Mouse (Mus musculus) CH12.LX (cell line): ENCODE data around the gene Chst5. TPM values are rescaled to one million over a fixed set of nuclear protein-coding genes. Genes with fewer than 3 reads are reported as not detected.
A peak's percentile ranks its signal among the peaks of the same experiment; 100 is the strongest.

Source experiments
- DNase-seq: peaks from one replicate; pipeline ENCODE4 v3.0.0-alpha.2; 2013; ENCODE audit errors: extremely low read depth
- H3K27ac ChIP-seq: 2 replicates; pipeline ENCODE4 v1.5.1; 2012; ENCODE audit warnings: low read depth, mild to moderate bottlenecking, control low read depth, moderate library complexity; ENCODE audit not compliant: insufficient read depth
- H3K27me3 ChIP-seq: replicated peaks from 2 replicates; pipeline ENCODE3; 2012; ENCODE audit warnings: inconsistent platforms
- H3K36me3 ChIP-seq, 2 experiments: replicated peaks in 1 of 2; 2 replicates each; pipeline versions ENCODE3 to v1.6.1; 2012; ENCODE audit warnings: inconsistent platforms in 1 of 2, low read length in 1 of 2, mild to moderate bottlenecking in 1 of 2, mixed read lengths in 1 of 2, moderate library complexity in 1 of 2; ENCODE audit not compliant: control insufficient read depth in 1 of 2, insufficient read depth in 1 of 2
- H3K4me1 ChIP-seq, 2 experiments: 2 replicates each; pipeline ENCODE4 v1.6.1; 2012; ENCODE audit warnings: inconsistent platforms in 1 of 2, moderate library complexity in 1 of 2; ENCODE audit not compliant: insufficient read depth in 2 of 2, control insufficient read depth in 1 of 2
- H3K4me2 ChIP-seq: 2 replicates; pipeline ENCODE4 v1.6.1; 2012; ENCODE audit warnings: low read depth, mild to moderate bottlenecking, control low read depth; ENCODE audit not compliant: poor library complexity, insufficient read depth, severe bottlenecking
- H3K4me3 ChIP-seq, 3 experiments: fragments of 150-350 bp in 1 of 3; sonication (generic) in 1 of 3; replicated peaks in 1 of 3; 2 replicates each; pipeline versions ENCODE3 to v1.5.1; 2011 to 2012; ENCODE audit warnings: low read depth in 2 of 3, low read length in 2 of 3, mild to moderate bottlenecking in 2 of 3, moderate library complexity in 2 of 3, control low read depth in 1 of 3, improper control_type of control experiment in 1 of 3, inconsistent platforms in 1 of 3, mixed read lengths in 1 of 3; ENCODE audit not compliant: poor library complexity in 1 of 3
- H3K79me2 ChIP-seq: replicated peaks from 2 replicates; pipeline ENCODE4 v1.6.1; 2012; ENCODE audit warnings: mild to moderate bottlenecking, moderate library complexity; ENCODE audit not compliant: control insufficient read depth, poor library complexity, insufficient read depth, severe bottlenecking; ENCODE audit errors: extremely low read depth
- H3K9ac ChIP-seq: 2 replicates; pipeline ENCODE4 v1.6.1; 2012; ENCODE audit warnings: low read depth, mild to moderate bottlenecking, control low read depth, moderate library complexity; ENCODE audit not compliant: insufficient read depth
- H3K9me3 ChIP-seq: replicated peaks from 2 replicates; pipeline ENCODE3; 2012; ENCODE audit warnings: low read length, inconsistent platforms, mixed read lengths
- BHLHE40 ChIP-seq: IDR thresholded peaks from 2 replicates; pipeline ENCODE4 v1.6.1; 2011; ENCODE audit warnings: mild to moderate bottlenecking, low read depth, low read length, improper control_type of control experiment
- CHD1 ChIP-seq: IDR thresholded peaks from 2 replicates; pipeline ENCODE4 v1.6.1; 2012; ENCODE audit warnings: low read depth, low read length, improper control_type of control experiment, inconsistent platforms
- CHD2 ChIP-seq: IDR thresholded peaks from 2 replicates; pipeline ENCODE4 v1.6.1; 2011; ENCODE audit warnings: low read length, improper control_type of control experiment
- CTCF ChIP-seq, 2 experiments: IDR thresholded peaks in 1 of 2; conservative IDR thresholded peaks in 1 of 2; 2 replicates each; pipeline ENCODE4 v1.5.1; 2011 to 2012; ENCODE audit warnings: low read depth in 2 of 2, low read length in 2 of 2, improper control_type of control experiment in 1 of 2, inconsistent platforms in 1 of 2, mild to moderate bottlenecking in 1 of 2, moderate library complexity in 1 of 2
- E2F4 ChIP-seq: IDR thresholded peaks from 2 replicates; pipeline ENCODE4 v1.6.1; 2011; ENCODE audit warnings: low read depth, low read length, improper control_type of control experiment; ENCODE audit not compliant: insufficient replicate concordance
- ELF1 ChIP-seq: IDR thresholded peaks from 2 replicates; pipeline ENCODE4 v1.6.1; 2014; ENCODE audit warnings: low read depth, mild to moderate bottlenecking, inconsistent platforms, low read length, improper control_type of control experiment
- EP300 ChIP-seq: IDR thresholded peaks from 2 replicates; pipeline ENCODE4 v1.6.1; 2011; ENCODE audit warnings: low read length, improper control_type of control experiment
- HCFC1 ChIP-seq: IDR thresholded peaks from 2 replicates; pipeline ENCODE4 v1.6.1; 2012; ENCODE audit warnings: low read depth, mild to moderate bottlenecking, inconsistent platforms, low read length, improper control_type of control experiment
- IRF4 ChIP-seq: IDR thresholded peaks from 2 replicates; pipeline ENCODE4 v1.6.1; 2014; ENCODE audit warnings: low read depth, mild to moderate bottlenecking, inconsistent platforms, low read length, improper control_type of control experiment
- JUN ChIP-seq: IDR thresholded peaks from 2 replicates; pipeline ENCODE4 v1.6.1; 2011; ENCODE audit warnings: low read depth, mild to moderate bottlenecking, low read length, improper control_type of control experiment, moderate library complexity; ENCODE audit not compliant: insufficient read depth
- JUND ChIP-seq: conservative IDR thresholded peaks from 2 replicates; pipeline ENCODE4 v1.6.1; 2011; ENCODE audit warnings: low read depth, low read length, improper control_type of control experiment
- KAT2A ChIP-seq: IDR thresholded peaks from 2 replicates; pipeline ENCODE4 v1.6.1; 2012; ENCODE audit warnings: low read length, improper control_type of control experiment, inconsistent platforms; ENCODE audit not compliant: insufficient replicate concordance
- MAFK ChIP-seq: IDR thresholded peaks from 2 replicates; pipeline ENCODE4 v1.6.1; 2011; ENCODE audit warnings: low read length, improper control_type of control experiment; ENCODE audit not compliant: insufficient replicate concordance
- MAX ChIP-seq: IDR thresholded peaks from 2 replicates; pipeline ENCODE4 v1.6.1; 2011; ENCODE audit warnings: low read length, improper control_type of control experiment
- MAZ ChIP-seq: IDR thresholded peaks from 2 replicates; pipeline ENCODE4 v1.6.1; 2012; ENCODE audit warnings: low read depth, mild to moderate bottlenecking, inconsistent platforms, low read length, improper control_type of control experiment, moderate library complexity
- MEF2A ChIP-seq: IDR thresholded peaks from 2 replicates; pipeline ENCODE4 v1.6.1; 2014; ENCODE audit warnings: low read depth, mild to moderate bottlenecking, inconsistent platforms, low read length, improper control_type of control experiment, borderline replicate concordance
- MXI1 ChIP-seq: IDR thresholded peaks from 2 replicates; pipeline ENCODE4 v1.6.1; 2011; ENCODE audit warnings: mild to moderate bottlenecking, low read depth, low read length, improper control_type of control experiment
- MYC ChIP-seq: IDR thresholded peaks from 2 replicates; pipeline ENCODE4 v1.6.1; 2011; ENCODE audit warnings: low read depth, mild to moderate bottlenecking, improper control_type of control experiment, low read length
- NELFE ChIP-seq: IDR thresholded peaks from 2 replicates; pipeline ENCODE4 v1.6.1; 2011; ENCODE audit warnings: low read depth, low read length, improper control_type of control experiment
- PAX5 ChIP-seq: IDR thresholded peaks from 2 replicates; pipeline ENCODE4 v1.6.1; 2012; ENCODE audit warnings: low read length, inconsistent platforms, mixed read lengths
- POLR2A ChIP-seq: IDR thresholded peaks from 2 replicates; pipeline ENCODE4 v1.6.1; 2011; ENCODE audit warnings: low read depth, mild to moderate bottlenecking, improper control_type of control experiment, low read length
- POLR2AphosphoS2 ChIP-seq: IDR thresholded peaks from 2 replicates; pipeline ENCODE4 v1.6.1; 2011; ENCODE audit warnings: low read depth, low read length, improper control_type of control experiment
- RAD21 ChIP-seq: IDR thresholded peaks from 2 replicates; pipeline ENCODE4 v1.6.1; 2011; ENCODE audit warnings: low read depth, mild to moderate bottlenecking, low read length, improper control_type of control experiment, moderate library complexity
- RCOR1 ChIP-seq: conservative IDR thresholded peaks from 2 replicates; pipeline ENCODE4 v1.6.1; 2012; ENCODE audit warnings: low read depth, mild to moderate bottlenecking, inconsistent platforms, low read length, improper control_type of control experiment
- SMC3 ChIP-seq: IDR thresholded peaks from 2 replicates; pipeline ENCODE4 v1.6.1; 2011; ENCODE audit warnings: low read depth, low read length, improper control_type of control experiment
- TBP ChIP-seq: conservative IDR thresholded peaks from 2 replicates; pipeline ENCODE4 v1.6.1; 2011; ENCODE audit warnings: low read depth, low read length, improper control_type of control experiment
- TCF12 ChIP-seq: IDR thresholded peaks from 2 replicates; pipeline ENCODE4 v1.6.1; 2014; ENCODE audit warnings: low read depth, mild to moderate bottlenecking, inconsistent platforms, low read length, improper control_type of control experiment
- UBTF ChIP-seq: IDR thresholded peaks from 2 replicates; pipeline ENCODE4 v1.6.1; 2012; ENCODE audit warnings: low read depth, mild to moderate bottlenecking, inconsistent platforms, low read length, improper control_type of control experiment, moderate library complexity
- USF1 ChIP-seq: IDR thresholded peaks from 2 replicates; pipeline ENCODE4 v1.6.1; 2014; ENCODE audit warnings: low read depth, mild to moderate bottlenecking, inconsistent platforms, low read length, improper control_type of control experiment
- USF2 ChIP-seq: conservative IDR thresholded peaks from 2 replicates; pipeline ENCODE4 v1.6.1; 2011; ENCODE audit warnings: low read depth, low read length, improper control_type of control experiment
- ZC3H11A ChIP-seq: IDR thresholded peaks from 2 replicates; pipeline ENCODE4 v1.6.1; 2012; ENCODE audit warnings: low read depth, mild to moderate bottlenecking, inconsistent platforms, low read length, improper control_type of control experiment
- ZMIZ1 ChIP-seq: IDR thresholded peaks from 2 replicates; pipeline ENCODE4 v1.6.1; 2012; ENCODE audit warnings: low read depth, mild to moderate bottlenecking, inconsistent platforms, low read length, improper control_type of control experiment
- dilution Hi-C: fragments of 300-500 bp; cut with MboI; formaldehyde crosslinking; loops from 2 replicates; pipeline ENCODE4 v1.14.3; 2020; ENCODE audit warnings: low sequenced_read_pairs; ENCODE audit not compliant: extremely low pct_unique_long_range_greater_than_20kb, extremely low pct_ligation_motif_present
- in situ Hi-C: fragments of 300-500 bp; cut with MboI; formaldehyde crosslinking; loops from 3 replicates; pipeline ENCODE4 v1.14.3; 2019; ENCODE audit warnings: low sequenced_read_pairs, low pct_ligation_motif_present, low pct_unique_long_range_greater_than_20kb, mixed read lengths
- polyA plus RNA-seq: library from polyadenylated mRNA; unstranded; fragments of >175 nt; gene quantifications from 2 replicates; pipeline ENCODE4 v1.2.1, GENCODE M21; 2012; ENCODE audit warnings: low read depth; ENCODE audit not compliant: insufficient read length
- total RNA-seq, 2 experiments: library from RNA; depleted of rRNA; stranded (reverse); fragments of 300-350 nt in 1 of 2; fragments of >200 nt in 1 of 2; gene quantifications; 2 replicates each; pipeline ENCODE4 v1.2.3; 2012 to 2014

Gene Chst5
- total and polyA plus RNA-seq, 3 experiments, result not detected

DNA sequence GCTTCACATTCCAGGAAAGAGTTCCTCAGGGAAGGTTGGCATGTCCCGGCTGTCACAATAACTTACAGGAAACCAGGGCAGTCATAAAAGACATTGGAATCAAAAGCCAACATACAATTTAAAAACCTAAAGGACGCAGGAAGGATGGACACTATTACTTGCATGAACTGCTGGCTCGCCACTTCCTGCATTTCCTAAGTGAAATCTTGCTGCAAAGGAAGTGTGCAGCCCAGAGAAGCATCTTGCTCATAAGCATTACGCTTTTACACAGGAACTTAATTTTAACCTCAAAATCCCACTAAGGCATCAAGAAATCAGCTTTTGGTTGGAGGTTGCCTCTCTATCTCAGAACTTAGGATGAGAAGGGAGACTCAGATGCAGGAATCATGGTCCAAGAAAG is 47.0 kb downstream of the Chst5 start:
- Histone ChIP-seq H3K79me2 (no peaks in the 10 kb centered on the region), H3K36me3 (peaks cover 0 to 15% of the 10 kb centered on the region in 2 experiments), H3K4me1 (peaks cover 0 to 5% of the 10 kb centered on the region in 2 experiments; a peak in 1 of 4 replicates), H3K27ac (no peak overlapping the region), H3K27me3 (no peaks in the 10 kb centered on the region), H3K9ac (no peak overlapping the region), H3K4me2 (no peak overlapping the region), H3K9me3 (no peaks in the 10 kb centered on the region), H3K4me3 (no peak overlapping the region)
- DNase-seq, result no peak
- in situ Hi-C loops, result no loop called here
- dilution Hi-C loops, result no loop called here
- TF ChIP-seq E2F4 (no peak), NELFE (no peak), RAD21 (no peak), BHLHE40 (no peak), ELF1 (no peak), USF1 (no peak)

DNA sequence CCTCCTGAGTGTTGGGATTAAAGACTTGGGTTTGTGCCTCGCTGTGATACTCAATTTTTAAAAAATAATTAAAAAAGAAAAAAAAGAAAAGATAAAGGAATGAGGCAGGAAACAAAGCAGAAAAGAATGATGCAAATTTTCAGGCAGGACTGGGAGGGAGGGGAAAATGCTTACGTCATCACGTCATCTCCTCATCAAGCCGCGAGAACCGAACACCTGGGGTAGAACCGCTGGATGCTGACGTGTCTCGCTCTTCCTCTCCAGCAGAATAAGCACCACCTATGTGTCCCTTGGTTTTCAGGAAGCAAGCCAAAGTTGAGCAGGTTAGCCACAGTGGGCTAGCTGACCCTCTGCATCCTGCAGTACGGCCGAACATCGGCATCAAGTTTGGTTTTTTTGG is 54.3 kb downstream of the Chst5 start:
- dilution Hi-C loops, result no loop called here
- H3K27me3 ChIP-seq, result no peaks in the 10 kb centered on the region
- no peak for DNase-seq

DNA sequence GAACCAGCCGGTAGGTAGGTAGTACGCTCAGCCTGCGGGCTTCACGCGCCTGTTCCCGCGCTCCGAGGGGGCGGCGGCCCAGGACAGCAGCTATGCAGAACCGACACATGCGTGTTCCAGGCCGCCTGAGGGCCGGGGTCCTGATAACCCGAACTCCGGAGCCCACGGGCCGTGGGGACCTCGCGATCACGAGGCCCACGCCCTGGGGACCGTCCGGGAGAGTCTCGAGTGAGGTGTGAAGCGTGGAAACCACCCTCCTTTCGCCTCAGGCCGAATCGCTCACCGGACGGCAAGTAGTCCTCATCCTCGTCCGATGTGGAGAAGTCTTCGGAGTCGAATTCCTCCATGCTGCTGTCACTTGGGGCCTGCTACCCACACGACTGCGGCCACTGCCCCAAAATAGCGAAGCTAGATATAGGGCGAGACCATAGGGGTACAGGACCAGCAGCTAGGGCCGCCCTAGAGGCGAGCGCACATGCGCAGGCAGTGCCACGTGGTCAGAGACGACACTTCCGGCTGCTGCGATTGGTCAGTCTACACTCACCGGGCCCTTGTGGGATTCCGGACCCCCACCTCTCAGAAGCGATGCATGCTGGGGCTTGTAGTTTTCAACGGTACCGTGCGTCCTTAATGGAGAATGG is 56.3 kb downstream of the Chst5 start, which contains the start of gene Cfdp1:
Gene Cfdp1 (minus strand): TSS at position 431 of the 641 bp plus-strand sequence.
- H3K4me3 ChIP-seq, result peak within 1 kb of the TSS; percentile 91 to 97 (median 94)
- in situ Hi-C loops (no loop called here), dilution Hi-C loops (no loop called here)
- peak within 1 kb of the TSS; percentile 97 for H3K4me2 ChIP-seq
- no peaks in the 10 kb centered on the region for H3K9me3 ChIP-seq
- peak; percentile 97 for DNase-seq
- H3K36me3 ChIP-seq, result peaks cover 0 to 28% of the 10 kb centered on the region in 2 experiments
- H3K79me2 ChIP-seq, result peaks cover 24% of the 10 kb centered on the region
- no peak within 1 kb of the TSS for H3K27ac ChIP-seq
- no peaks in the 10 kb centered on the region for H3K27me3 ChIP-seq
- peaks cover 0 to 32% of the 10 kb centered on the region in 2 experiments; a peak in 3 of 4 replicates for H3K4me1 ChIP-seq
- peak within 1 kb of the TSS; percentile 55 for H3K9ac ChIP-seq
- TF ChIP-seq CHD2 (peak; percentile 63; the same call in 1 of the 2 replicates), POLR2AphosphoS2 (peak; percentile 59; the same call in 1 of the 2 replicates), RAD21 (no peak), RCOR1 (no peak), ZMIZ1 (no peak), CHD1 (no peak), USF1 (peak; percentile 97), EP300 (no peak), KAT2A (peak; percentile 96; the same call in 1 of the 2 replicates), ZC3H11A (no peak), TBP (peak; percentile 71), E2F4 (no peak), TCF12 (no peak; the same call in 1 of the 2 replicates), MYC (peak; percentile 91), BHLHE40 (no peak)

More for the DNA sequence above, 54.3 kb downstream of the Chst5 start:
- Histone ChIP-seq H3K36me3 (peaks cover 0 to 12% of the 10 kb centered on the region in 2 experiments), H3K9me3 (no peaks in the 10 kb centered on the region), H3K4me2 (no peak overlapping the region), H3K79me2 (peaks cover 15% of the 10 kb centered on the region), H3K4me3 (no peak overlapping the region), H3K27ac (no peak overlapping the region), H3K9ac (no peak overlapping the region), H3K4me1 (peaks cover 0 to 27% of the 10 kb centered on the region in 2 experiments; a peak in 3 of 4 replicates)
- TF ChIP-seq MAZ, result no peak
- TF ChIP-seq RCOR1, result no peak
- TF ChIP-seq JUN, result no peak
- TF ChIP-seq MAFK, result no peak
- TF ChIP-seq UBTF, result no peak
- TF ChIP-seq CTCF (conservative IDR thresholded peaks at IDR 0.05 in 1 of 2, IDR thresholded peaks at IDR 0.05 in 1 of 2; ENCODE audit: low read depth in 2 of 2, low read length in 2 of 2), result no peak
- no peak for TF ChIP-seq HCFC1
- TF ChIP-seq POLR2AphosphoS2, result no peak
- TF ChIP-seq POLR2A, result no peak
- no peak for TF ChIP-seq IRF4
- TF ChIP-seq JUND, result no peak
- TF ChIP-seq MEF2A, result no peak
- no peak for TF ChIP-seq PAX5
- TF ChIP-seq USF2, result no peak
- TF ChIP-seq E2F4, result no peak
- TF ChIP-seq MAX, result no peak
- no peak for TF ChIP-seq SMC3
- TF ChIP-seq MXI1, result no peak
- in situ Hi-C loops, result no loop called here
